Mouse (Mus musculus) lung, adult 2 months (tissue): ENCODE results near the gene Slc41a2.

Experiments
- CTCF ChIP-seq: fragments of 200-500 bp; IDR thresholded peaks from 2 replicates; pipeline ENCODE4 v1.5.1; 2011; ENCODE audit warnings: mild to moderate bottlenecking, low read length, control low read depth; ENCODE audit not compliant: insufficient read depth
- POLR2A ChIP-seq: fragments of 200-500 bp; IDR thresholded peaks from 2 replicates; pipeline ENCODE4 v1.6.1; 2011; ENCODE audit warnings: low read depth, mild to moderate bottlenecking, control low read depth, low read length, borderline replicate concordance; ENCODE audit errors: extremely low read depth

DNA sequence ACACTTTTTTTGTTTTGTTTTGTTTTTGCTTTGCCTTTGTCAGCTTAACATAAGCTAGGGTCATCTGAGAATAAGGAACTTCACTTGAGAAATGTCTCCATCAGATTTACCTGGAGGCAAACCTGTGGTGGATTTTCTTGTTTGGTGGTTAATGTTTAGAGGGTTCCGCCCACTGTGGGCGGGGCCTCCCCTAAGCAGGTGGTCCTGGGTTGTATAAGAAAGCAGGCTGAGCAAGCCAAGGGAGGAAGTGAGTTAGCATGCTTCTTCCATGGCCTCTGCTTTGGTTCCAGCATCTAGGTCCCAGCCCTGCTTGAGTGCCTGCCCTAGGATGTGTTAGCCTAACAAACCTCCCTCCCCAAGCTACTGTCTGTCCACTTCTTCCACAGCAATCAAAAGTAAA, 3.5 kb upstream of the Slc41a2 start:
- no peak for TF ChIP-seq POLR2A
- TF ChIP-seq CTCF = no peak
